Mouse (Mus musculus) CH12.LX (cell line): ENCODE results near the gene Cntnap1. TPM values are rescaled to one million over a fixed set of nuclear protein-coding genes. Genes with fewer than 3 reads are reported as not detected.

Experiments
- DNase-seq: peaks from one replicate; pipeline ENCODE4 v3.0.0-alpha.2; 2013; ENCODE audit errors: extremely low read depth
- H3K27ac ChIP-seq: 2 replicates; pipeline ENCODE4 v1.5.1; 2012; ENCODE audit warnings: low read depth, mild to moderate bottlenecking, control low read depth, moderate library complexity; ENCODE audit not compliant: insufficient read depth
- H3K27me3 ChIP-seq: replicated peaks from 2 replicates; pipeline ENCODE3; 2012; ENCODE audit warnings: inconsistent platforms
- H3K36me3 ChIP-seq, 2 experiments: replicated peaks in 1 of 2; 2 replicates each; pipeline versions ENCODE3 to v1.6.1; 2012; ENCODE audit warnings: inconsistent platforms in 1 of 2, low read length in 1 of 2, mild to moderate bottlenecking in 1 of 2, mixed read lengths in 1 of 2, moderate library complexity in 1 of 2; ENCODE audit not compliant: control insufficient read depth in 1 of 2, insufficient read depth in 1 of 2
- H3K4me1 ChIP-seq, 2 experiments: 2 replicates each; pipeline ENCODE4 v1.6.1; 2012; ENCODE audit warnings: inconsistent platforms in 1 of 2, moderate library complexity in 1 of 2; ENCODE audit not compliant: insufficient read depth in 2 of 2, control insufficient read depth in 1 of 2
- H3K4me2 ChIP-seq: 2 replicates; pipeline ENCODE4 v1.6.1; 2012; ENCODE audit warnings: low read depth, mild to moderate bottlenecking, control low read depth; ENCODE audit not compliant: poor library complexity, insufficient read depth, severe bottlenecking
- H3K4me3 ChIP-seq, 3 experiments: fragments of 150-350 bp in 1 of 3; sonication (generic) in 1 of 3; replicated peaks in 1 of 3; 2 replicates each; pipeline versions ENCODE3 to v1.5.1; 2011 to 2012; ENCODE audit warnings: low read depth in 2 of 3, low read length in 2 of 3, mild to moderate bottlenecking in 2 of 3, moderate library complexity in 2 of 3, control low read depth in 1 of 3, improper control_type of control experiment in 1 of 3, inconsistent platforms in 1 of 3, mixed read lengths in 1 of 3; ENCODE audit not compliant: poor library complexity in 1 of 3
- H3K79me2 ChIP-seq: replicated peaks from 2 replicates; pipeline ENCODE4 v1.6.1; 2012; ENCODE audit warnings: mild to moderate bottlenecking, moderate library complexity; ENCODE audit not compliant: control insufficient read depth, poor library complexity, insufficient read depth, severe bottlenecking; ENCODE audit errors: extremely low read depth
- H3K9ac ChIP-seq: 2 replicates; pipeline ENCODE4 v1.6.1; 2012; ENCODE audit warnings: low read depth, mild to moderate bottlenecking, control low read depth, moderate library complexity; ENCODE audit not compliant: insufficient read depth
- H3K9me3 ChIP-seq: replicated peaks from 2 replicates; pipeline ENCODE3; 2012; ENCODE audit warnings: low read length, inconsistent platforms, mixed read lengths
- BHLHE40 ChIP-seq: IDR thresholded peaks from 2 replicates; pipeline ENCODE4 v1.6.1; 2011; ENCODE audit warnings: mild to moderate bottlenecking, low read depth, low read length, improper control_type of control experiment
- CHD1 ChIP-seq: IDR thresholded peaks from 2 replicates; pipeline ENCODE4 v1.6.1; 2012; ENCODE audit warnings: low read depth, low read length, improper control_type of control experiment, inconsistent platforms
- E2F4 ChIP-seq: IDR thresholded peaks from 2 replicates; pipeline ENCODE4 v1.6.1; 2011; ENCODE audit warnings: low read depth, low read length, improper control_type of control experiment; ENCODE audit not compliant: insufficient replicate concordance
- ELF1 ChIP-seq: IDR thresholded peaks from 2 replicates; pipeline ENCODE4 v1.6.1; 2014; ENCODE audit warnings: low read depth, mild to moderate bottlenecking, inconsistent platforms, low read length, improper control_type of control experiment
- EP300 ChIP-seq: IDR thresholded peaks from 2 replicates; pipeline ENCODE4 v1.6.1; 2011; ENCODE audit warnings: low read length, improper control_type of control experiment
- GABPA ChIP-seq: IDR thresholded peaks from 2 replicates; pipeline ENCODE4 v1.6.1; 2012; ENCODE audit warnings: low read depth, low read length, improper control_type of control experiment, inconsistent platforms; ENCODE audit not compliant: insufficient replicate concordance
- HCFC1 ChIP-seq: IDR thresholded peaks from 2 replicates; pipeline ENCODE4 v1.6.1; 2012; ENCODE audit warnings: low read depth, mild to moderate bottlenecking, inconsistent platforms, low read length, improper control_type of control experiment
- KAT2A ChIP-seq: IDR thresholded peaks from 2 replicates; pipeline ENCODE4 v1.6.1; 2012; ENCODE audit warnings: low read length, improper control_type of control experiment, inconsistent platforms; ENCODE audit not compliant: insufficient replicate concordance
- MAFK ChIP-seq: IDR thresholded peaks from 2 replicates; pipeline ENCODE4 v1.6.1; 2011; ENCODE audit warnings: low read length, improper control_type of control experiment; ENCODE audit not compliant: insufficient replicate concordance
- MEF2A ChIP-seq: IDR thresholded peaks from 2 replicates; pipeline ENCODE4 v1.6.1; 2014; ENCODE audit warnings: low read depth, mild to moderate bottlenecking, inconsistent platforms, low read length, improper control_type of control experiment, borderline replicate concordance
- MYC ChIP-seq: IDR thresholded peaks from 2 replicates; pipeline ENCODE4 v1.6.1; 2011; ENCODE audit warnings: low read depth, mild to moderate bottlenecking, improper control_type of control experiment, low read length
- NELFE ChIP-seq: IDR thresholded peaks from 2 replicates; pipeline ENCODE4 v1.6.1; 2011; ENCODE audit warnings: low read depth, low read length, improper control_type of control experiment
- NRF1 ChIP-seq: IDR thresholded peaks from 2 replicates; pipeline ENCODE4 v1.6.1; 2014; ENCODE audit warnings: low read depth, mild to moderate bottlenecking, inconsistent platforms, low read length, improper control_type of control experiment, moderate library complexity
- PAX5 ChIP-seq: IDR thresholded peaks from 2 replicates; pipeline ENCODE4 v1.6.1; 2012; ENCODE audit warnings: low read length, inconsistent platforms, mixed read lengths
- POLR2A ChIP-seq: IDR thresholded peaks from 2 replicates; pipeline ENCODE4 v1.6.1; 2011; ENCODE audit warnings: low read depth, mild to moderate bottlenecking, improper control_type of control experiment, low read length
- TBP ChIP-seq: conservative IDR thresholded peaks from 2 replicates; pipeline ENCODE4 v1.6.1; 2011; ENCODE audit warnings: low read depth, low read length, improper control_type of control experiment
- TCF12 ChIP-seq: IDR thresholded peaks from 2 replicates; pipeline ENCODE4 v1.6.1; 2014; ENCODE audit warnings: low read depth, mild to moderate bottlenecking, inconsistent platforms, low read length, improper control_type of control experiment
- UBTF ChIP-seq: IDR thresholded peaks from 2 replicates; pipeline ENCODE4 v1.6.1; 2012; ENCODE audit warnings: low read depth, mild to moderate bottlenecking, inconsistent platforms, low read length, improper control_type of control experiment, moderate library complexity
- USF1 ChIP-seq: IDR thresholded peaks from 2 replicates; pipeline ENCODE4 v1.6.1; 2014; ENCODE audit warnings: low read depth, mild to moderate bottlenecking, inconsistent platforms, low read length, improper control_type of control experiment
- USF2 ChIP-seq: conservative IDR thresholded peaks from 2 replicates; pipeline ENCODE4 v1.6.1; 2011; ENCODE audit warnings: low read depth, low read length, improper control_type of control experiment
- ZKSCAN1 ChIP-seq: IDR thresholded peaks from 2 replicates; pipeline ENCODE4 v1.6.1; 2012; ENCODE audit warnings: low read depth, inconsistent platforms, low read length, improper control_type of control experiment, borderline replicate concordance
- ZNF384 ChIP-seq: IDR thresholded peaks from 2 replicates; pipeline ENCODE4 v1.6.1; 2012; ENCODE audit warnings: low read depth, low read length, improper control_type of control experiment, inconsistent platforms
- dilution Hi-C: fragments of 300-500 bp; cut with MboI; formaldehyde crosslinking; loops from 2 replicates; pipeline ENCODE4 v1.14.3; 2020; ENCODE audit warnings: low sequenced_read_pairs; ENCODE audit not compliant: extremely low pct_unique_long_range_greater_than_20kb, extremely low pct_ligation_motif_present
- in situ Hi-C: fragments of 300-500 bp; cut with MboI; formaldehyde crosslinking; loops from 3 replicates; pipeline ENCODE4 v1.14.3; 2019; ENCODE audit warnings: low sequenced_read_pairs, low pct_ligation_motif_present, low pct_unique_long_range_greater_than_20kb, mixed read lengths
- polyA plus RNA-seq: library from polyadenylated mRNA; unstranded; fragments of >175 nt; gene quantifications from 2 replicates; pipeline ENCODE4 v1.2.1, GENCODE M21; 2012; ENCODE audit warnings: low read depth; ENCODE audit not compliant: insufficient read length
- total RNA-seq, 2 experiments: library from RNA; depleted of rRNA; stranded (reverse); fragments of 300-350 nt in 1 of 2; fragments of >200 nt in 1 of 2; gene quantifications; 2 replicates each; pipeline ENCODE4 v1.2.3; 2012 to 2014

Cntnap1 gene
- total and polyA plus RNA-seq, 3 experiments: 4.4 to 19.5 (median 15.6) TPM

DNA sequence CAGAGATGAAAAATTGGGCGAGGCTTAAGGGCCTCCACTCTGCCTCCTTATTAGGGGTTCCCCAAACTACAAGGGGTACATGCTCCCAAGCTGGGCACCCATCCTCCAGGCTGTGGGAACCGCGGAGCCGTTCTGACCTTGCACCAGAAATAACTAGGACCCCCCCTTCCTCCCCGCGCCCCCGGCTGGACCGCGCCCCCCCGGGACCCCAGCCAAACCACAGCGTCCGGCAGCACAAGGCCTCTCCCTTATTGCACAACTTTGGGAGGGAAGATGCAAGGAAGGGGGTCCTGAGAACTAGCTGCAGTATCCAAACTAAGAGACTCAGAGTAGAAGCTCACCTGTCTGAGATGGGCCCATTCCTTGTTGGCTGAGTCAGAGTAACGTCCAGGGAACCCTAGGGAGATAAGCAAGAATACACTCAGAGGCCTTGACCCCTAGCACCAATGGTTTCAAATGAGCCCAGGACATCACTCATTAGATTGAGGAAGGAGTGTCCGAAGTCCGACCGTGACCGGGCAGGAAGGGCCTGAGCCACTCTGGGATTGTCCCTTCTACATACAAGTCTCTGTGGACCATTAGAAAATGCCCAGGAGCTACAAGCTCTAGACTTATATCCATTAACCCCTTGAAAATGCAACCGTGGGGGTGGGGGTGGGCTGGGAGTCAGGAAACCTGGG, 1.9 kb upstream of the Cntnap1 start:
- Histone ChIP-seq H3K9me3 (no peaks in the 10 kb centered on the region), H3K79me2 (peaks cover 10% of the 10 kb centered on the region; the same call in 1 of the 2 replicates), H3K4me2 (no peak overlapping the region), H3K27me3 (peaks cover 9% of the 10 kb centered on the region), H3K4me3 (no peak overlapping the region), H3K4me1 (peaks cover 3 to 39% of the 10 kb centered on the region in 2 experiments; a peak in 3 of 4 replicates), H3K27ac (no peak overlapping the region), H3K9ac (0 out of 2 replicates have a peak overlapping the region, but pooled peaks have one; percentile 68), H3K36me3 (peaks cover 39 to 46% of the 10 kb centered on the region in 2 experiments)
- dilution Hi-C loops (no loop called here), in situ Hi-C loops (no loop called here)
- no peak for TF ChIP-seq MYC
- TF ChIP-seq PAX5: no peak
- TF ChIP-seq HCFC1: no peak
- no peak for DNase-seq

DNA sequence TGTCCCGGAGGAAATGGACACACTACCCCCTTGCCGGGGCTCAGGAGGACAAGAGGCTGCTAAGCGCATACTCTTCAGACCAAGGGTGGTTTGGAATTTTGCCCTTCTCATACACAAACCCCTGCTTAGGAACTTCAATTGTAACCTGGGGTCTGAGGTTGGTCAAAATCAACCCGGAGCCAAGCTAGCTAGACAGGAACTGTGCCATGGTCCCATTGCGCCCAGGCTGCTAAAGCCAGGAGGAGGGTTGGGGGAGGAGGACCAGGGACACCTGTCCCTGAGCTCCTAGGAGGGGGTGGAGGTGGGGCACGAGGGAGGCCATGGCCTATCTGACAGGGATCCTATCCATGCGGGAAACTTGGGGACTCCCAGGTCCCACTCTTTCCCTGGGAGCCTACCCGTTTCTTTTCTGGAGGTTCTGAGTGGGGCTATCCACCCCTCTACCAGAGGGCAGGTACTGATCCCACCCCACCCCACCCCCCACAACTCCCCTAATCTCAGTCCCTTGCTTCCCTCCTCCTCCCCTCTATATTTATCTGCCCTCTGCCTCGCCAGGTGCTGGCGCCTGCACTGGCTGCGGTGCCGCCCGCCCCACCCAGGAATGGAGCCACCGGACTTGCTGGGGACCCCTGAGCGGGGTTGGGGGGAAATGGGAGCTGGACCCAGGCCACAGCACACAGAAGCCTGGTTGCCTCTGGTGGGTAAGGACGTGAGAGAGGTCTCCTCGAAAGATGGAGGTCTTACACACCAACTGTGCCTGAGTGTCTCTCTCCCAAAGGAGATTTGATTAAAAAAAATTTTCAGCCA, 819 bp upstream of the Cntnap1 start:
- H3K9ac ChIP-seq: peak overlapping the region; percentile 68
- H3K36me3 ChIP-seq: peaks cover 28 to 36% of the 10 kb centered on the region in 2 experiments
- peaks cover 10% of the 10 kb centered on the region; the same call in 1 of the 2 replicates for H3K79me2 ChIP-seq
- in situ Hi-C loops: loop anchor here (5.0 kb wide), 1 partner anchor 32 kb away; no protein-coding TSS in a partner anchor
- H3K4me3 ChIP-seq: peak overlapping the region; percentile 72 to 97 (median 77)
- peaks cover 9% of the 10 kb centered on the region for H3K27me3 ChIP-seq
- DNase-seq: no peak
- H3K4me2 ChIP-seq: peak overlapping the region; percentile 67
- H3K9me3 ChIP-seq: no peaks in the 10 kb centered on the region
- dilution Hi-C loops: no loop called here
- H3K27ac ChIP-seq: no peak overlapping the region
- H3K4me1 ChIP-seq: peaks cover 3 to 48% of the 10 kb centered on the region in 2 experiments; a peak in 3 of 4 replicates
- no peak for TF ChIP-seq EP300
- TF ChIP-seq MEF2A: no peak
- TF ChIP-seq BHLHE40: no peak
- TF ChIP-seq USF1: no peak
- no peak for TF ChIP-seq POLR2A
- no peak for TF ChIP-seq KAT2A
- TF ChIP-seq MAFK: no peak
- TF ChIP-seq E2F4: no peak
- no peak for TF ChIP-seq GABPA
- no peak for TF ChIP-seq ZNF384
- no peak for TF ChIP-seq TCF12
- TF ChIP-seq NELFE: no peak
- no peak for TF ChIP-seq ELF1
- no peak for TF ChIP-seq USF2
- no peak for TF ChIP-seq UBTF
- TF ChIP-seq ZKSCAN1: no peak
- no peak for TF ChIP-seq TBP
- TF ChIP-seq CHD1: no peak
- no peak for TF ChIP-seq NRF1
